Mouse (Mus musculus) adrenal gland, adult 18-20 months (tissue): ENCODE measurements around the gene Rpf2. TPM values are rescaled to one million over a fixed set of nuclear protein-coding genes. Genes with fewer than 3 reads are reported as not detected.

ENCODE experiments used
- DNase-seq, 2 experiments: peaks; one replicate each; pipeline ENCODE4 v3.0.0; 2021 to 2022; ENCODE audit warnings: low spot score in 2 of 2
- total RNA-seq, 2 experiments: library from RNA; stranded (reverse); gene quantifications; 1 replicate in 1 of 2; 2 replicates in 1 of 2; pipeline ENCODE4 v1.2.3; 2021

Rpf2 gene
- total RNA-seq, 2 experiments from 2014 or later, result 20.1 to 26.1 TPM

DNA sequence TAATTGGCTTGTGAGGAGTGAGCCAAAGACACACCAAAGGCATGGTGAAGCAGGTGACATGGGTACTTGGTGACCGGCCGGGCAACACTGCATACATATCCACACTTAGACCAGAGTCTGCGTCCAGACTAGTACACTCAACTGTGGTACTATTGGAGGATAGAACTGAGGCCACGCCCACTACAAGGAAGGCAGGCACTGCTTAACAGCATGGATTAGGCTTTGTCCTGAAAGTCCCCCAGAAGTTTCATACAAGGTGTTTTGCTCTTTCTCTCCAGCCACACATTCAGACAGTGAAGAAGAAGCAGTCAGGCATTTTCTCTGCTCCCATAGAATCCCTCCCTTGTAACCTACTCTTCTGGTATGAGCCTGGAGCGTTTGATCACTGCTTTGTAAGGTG, 9.9 kb upstream of the Rpf2 start:
- peak in 1 of 2 experiments; percentile 46 for DNase-seq

DNA sequence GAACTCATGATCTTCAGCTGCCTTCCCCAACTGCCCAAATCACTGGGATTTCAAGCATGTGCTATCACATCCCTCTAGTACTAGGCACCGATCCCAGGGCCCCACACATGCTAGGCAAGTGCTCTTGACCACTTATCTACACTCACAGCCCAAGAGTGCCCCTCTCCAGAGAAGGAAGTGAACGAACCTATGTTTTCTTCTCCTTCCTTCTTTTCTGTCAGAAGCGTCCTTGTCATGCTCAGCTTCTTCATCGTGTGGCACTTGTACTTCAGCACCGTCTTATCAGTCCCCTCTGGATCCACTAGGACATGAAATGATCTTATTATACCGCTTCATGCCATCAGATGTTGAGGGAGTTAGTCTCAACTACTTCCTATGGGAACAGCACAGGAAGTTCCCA, 4.1 kb upstream of the Rpf2 start:
- no peak for DNase-seq

DNA sequence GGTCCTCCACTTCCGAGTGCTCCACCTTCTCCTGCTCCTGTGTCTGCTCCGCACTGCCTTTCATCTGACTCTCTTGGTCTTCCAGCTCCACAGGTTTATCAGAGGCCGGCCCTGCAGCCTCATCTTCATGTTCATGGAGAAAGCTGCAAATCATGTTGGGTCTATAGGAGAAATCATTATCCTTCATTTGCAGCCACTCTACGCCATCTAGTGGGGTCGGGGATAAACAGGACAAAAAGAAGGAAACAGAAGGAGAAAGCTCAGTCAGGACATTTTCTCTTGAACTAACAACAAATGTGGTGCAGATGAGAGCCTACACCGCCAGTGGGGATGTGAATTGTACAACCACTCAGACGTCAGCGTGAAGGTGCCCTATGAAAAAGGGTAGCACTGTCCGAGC, 2.8 kb upstream of the Rpf2 start:
- DNase-seq, result no peak

DNA sequence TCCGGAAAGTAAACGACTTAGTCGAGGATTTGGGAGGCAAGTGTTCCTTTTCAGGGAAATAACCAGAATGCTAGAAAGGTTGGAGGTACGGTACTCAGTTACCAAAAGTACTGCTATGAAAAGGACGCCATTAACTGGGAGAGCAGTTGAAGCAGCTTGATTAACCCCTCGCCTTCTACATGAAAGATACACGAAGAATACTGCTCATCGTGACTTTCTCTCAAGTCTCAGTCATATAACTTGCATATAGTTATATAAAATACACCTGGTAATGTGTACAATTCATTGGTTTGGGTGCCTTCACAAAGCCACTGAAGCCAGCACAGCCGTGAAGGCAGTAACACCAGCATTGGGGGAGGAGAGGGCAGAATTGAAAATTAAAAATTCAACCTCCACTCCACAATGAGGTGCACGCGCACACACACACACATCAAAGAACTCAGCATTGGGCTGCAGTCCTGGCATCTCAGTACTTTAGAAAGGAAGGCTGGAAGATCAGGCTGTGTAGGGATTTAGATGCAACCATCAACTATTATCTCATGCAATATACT, 405 bp upstream of the Rpf2 start:
- peak in 1 of 2 experiments; percentile 16 for DNase-seq

DNA sequence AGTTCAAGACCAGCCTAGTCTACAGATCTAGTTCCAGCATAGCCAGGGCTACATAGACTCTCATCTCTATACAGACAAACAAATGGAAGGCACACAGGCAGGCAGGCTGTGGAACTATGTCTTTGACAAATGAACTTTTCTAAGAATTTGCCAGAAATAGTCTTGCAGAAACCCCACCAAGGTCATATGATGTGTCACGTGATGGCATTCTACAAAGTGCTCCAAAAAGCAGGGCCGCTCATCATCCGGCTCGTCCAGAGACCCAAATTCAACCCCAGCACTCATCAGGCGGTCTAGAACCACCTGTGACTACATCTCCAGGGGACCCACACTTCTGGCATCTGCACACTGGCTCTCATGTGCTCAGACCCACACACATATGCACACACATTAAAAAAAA, 9.0 kb downstream of the Rpf2 start:
- DNase-seq, result no peak

DNA sequence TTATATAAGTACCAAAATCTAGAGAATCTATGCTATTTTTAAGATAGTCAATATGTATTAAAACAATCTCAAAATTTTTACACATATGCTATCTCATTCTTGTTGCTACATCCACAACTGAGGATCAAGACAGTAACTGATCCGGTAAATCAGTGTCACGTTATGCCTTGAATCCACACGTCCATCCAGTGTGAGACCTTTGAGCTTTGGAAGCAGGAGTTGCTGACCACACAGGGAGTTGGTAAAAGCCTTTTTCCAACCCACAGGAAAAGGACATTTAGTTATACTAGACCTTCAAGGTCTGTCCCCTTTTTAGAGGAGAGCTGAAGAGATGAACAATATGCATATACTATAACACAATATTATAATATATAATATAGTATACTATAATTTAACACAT, 13.6 kb downstream of the Rpf2 start:
- DNase-seq, result no peak

DNA sequence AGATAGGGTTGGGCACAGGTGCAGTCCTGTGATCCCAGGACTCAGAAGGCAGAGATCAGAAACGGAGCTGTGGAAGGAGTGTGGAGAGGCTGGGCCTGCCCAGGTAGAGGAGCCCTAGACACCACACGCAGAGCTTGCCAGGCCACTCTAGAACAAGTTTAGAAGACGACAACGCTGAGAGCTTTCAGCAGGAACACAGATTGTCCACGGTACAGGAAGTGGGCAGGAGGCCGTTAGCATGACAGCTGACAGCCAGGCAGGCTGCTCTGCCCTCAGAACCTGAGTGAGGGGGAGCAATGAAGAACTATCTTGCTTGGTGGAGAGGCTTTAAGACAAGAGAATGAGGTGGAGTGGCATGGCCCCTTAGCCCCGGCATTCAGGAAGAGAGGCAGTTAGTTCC, 14.4 kb downstream of the Rpf2 start:
- DNase-seq, result no peak

DNA sequence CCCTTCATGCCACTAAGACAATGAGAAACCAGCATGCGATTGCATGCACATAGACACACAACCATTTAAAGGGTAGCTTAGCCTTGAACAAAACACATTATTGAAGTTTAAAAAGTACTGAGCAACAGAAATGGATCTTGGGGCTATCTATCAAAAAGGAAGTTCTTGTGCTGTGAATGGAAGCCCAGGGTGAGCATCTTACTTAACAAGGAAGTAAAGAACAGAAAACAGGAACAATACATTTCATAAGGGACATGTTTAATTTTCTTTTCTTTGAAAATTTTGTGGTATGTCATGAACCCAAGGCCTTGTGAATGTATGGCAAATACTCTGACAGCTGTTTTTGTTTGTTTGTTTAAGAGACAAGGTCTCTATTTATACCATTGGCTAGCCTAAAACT, 17.1 kb downstream of the Rpf2 start:
- DNase-seq, result no peak

DNA sequence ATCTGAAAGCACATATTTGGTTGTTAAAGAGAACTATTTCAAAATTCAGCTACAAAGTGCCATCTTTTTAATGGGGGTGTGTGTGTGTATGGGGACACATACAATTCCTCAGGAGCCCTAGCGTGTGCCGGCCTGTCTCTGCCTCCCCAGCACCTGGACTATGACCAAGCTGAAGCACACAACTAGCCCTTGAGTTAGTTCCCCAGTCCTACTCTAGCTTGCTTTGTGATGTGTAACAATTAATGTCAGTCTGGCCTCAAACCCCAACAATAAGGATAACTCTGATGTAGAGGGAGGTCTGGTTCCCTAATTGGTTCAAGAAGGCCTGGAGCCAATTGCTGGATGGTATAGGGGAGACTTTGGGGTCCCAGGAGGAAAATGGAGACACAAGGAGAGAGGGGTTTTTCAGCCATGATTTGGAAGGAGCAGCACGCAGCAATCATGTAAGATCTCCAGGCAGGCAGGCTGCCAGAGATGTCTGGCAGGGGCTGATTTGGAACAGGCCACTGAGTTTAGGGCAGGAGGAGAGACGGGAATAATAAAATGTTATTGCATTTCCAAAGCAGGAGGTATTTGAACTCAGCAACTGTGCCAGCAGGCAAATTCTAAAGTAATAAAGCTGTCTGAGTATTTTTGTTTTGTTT, 19.1 kb downstream of the Rpf2 start:
- DNase-seq, result no peak

DNA sequence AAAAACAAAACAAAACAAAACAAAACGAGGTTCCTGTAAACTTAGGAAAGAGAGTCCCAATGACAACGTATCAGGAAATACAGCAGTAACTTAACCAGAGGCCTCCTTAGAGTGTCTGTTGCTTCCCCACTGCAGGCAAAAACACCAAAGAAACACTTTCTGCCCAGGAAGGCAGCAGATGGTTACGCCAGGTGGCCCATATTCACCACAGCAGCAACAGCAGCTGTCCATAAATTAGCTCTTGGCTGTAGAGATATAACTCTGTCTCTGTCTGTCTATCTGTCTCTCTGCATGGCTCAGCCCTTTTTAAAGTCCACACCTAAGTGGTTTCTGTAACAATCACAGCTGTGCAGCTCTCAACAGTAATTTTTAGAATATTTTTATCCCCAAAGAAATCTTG, 28.0 kb downstream of the Rpf2 start:
- DNase-seq, result no peak

DNA sequence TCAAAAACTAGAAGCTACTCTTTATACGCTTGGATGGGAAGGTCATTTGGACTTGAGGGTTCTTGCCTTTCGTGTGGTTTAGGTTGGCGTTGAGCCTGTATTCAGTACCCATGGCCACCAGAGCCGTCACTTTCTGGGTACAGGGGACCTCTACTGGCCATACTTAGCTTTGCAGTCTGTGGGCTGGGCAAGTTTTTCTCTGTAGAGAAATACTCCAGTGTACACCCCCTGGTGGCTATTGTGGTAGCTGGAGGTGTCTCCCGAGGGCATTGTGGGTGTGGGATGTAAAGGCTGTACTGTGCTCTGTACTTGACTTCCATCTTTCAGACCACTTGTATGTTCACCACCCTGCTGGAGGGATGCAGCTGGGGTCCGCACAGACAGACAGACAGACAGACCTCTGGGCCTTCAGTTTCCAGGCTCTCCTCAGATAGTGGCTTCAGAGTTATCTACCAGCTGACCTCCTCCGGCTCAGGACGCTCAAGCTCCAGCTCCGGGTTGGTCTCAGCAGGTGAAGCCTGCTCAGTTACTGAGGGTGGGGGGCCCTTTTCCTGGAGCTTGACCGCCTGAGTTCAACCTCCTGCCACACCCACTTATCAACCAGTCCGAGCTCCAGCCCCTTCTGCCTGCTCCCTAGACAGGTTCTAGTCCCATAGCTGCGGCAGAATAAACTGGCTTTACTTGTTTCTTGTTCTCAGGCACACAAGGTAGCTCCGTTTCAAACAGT, 34.2 kb downstream of the Rpf2 start:
- DNase-seq, result peak; percentile 82 to 86

DNA sequence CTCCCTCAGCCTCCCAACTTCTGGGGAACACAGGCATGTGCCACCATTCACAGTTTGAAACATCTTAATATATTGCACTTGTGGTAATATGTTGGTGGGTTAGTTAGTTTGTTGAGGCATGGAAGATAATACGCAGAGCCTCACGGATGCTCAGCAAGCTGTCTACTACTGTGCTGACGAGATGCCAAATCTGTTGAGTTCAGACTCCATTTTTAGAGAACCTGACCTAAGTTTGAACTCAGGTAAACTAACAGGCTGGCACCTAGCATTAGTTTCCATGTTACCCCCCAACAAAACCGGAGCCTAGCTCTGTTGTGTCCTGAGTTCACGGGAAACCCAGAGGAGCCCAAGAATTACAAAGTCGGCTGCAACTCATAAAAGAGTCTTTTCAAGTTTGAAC, 51.8 kb downstream of the Rpf2 start:
- no peak for DNase-seq

DNA sequence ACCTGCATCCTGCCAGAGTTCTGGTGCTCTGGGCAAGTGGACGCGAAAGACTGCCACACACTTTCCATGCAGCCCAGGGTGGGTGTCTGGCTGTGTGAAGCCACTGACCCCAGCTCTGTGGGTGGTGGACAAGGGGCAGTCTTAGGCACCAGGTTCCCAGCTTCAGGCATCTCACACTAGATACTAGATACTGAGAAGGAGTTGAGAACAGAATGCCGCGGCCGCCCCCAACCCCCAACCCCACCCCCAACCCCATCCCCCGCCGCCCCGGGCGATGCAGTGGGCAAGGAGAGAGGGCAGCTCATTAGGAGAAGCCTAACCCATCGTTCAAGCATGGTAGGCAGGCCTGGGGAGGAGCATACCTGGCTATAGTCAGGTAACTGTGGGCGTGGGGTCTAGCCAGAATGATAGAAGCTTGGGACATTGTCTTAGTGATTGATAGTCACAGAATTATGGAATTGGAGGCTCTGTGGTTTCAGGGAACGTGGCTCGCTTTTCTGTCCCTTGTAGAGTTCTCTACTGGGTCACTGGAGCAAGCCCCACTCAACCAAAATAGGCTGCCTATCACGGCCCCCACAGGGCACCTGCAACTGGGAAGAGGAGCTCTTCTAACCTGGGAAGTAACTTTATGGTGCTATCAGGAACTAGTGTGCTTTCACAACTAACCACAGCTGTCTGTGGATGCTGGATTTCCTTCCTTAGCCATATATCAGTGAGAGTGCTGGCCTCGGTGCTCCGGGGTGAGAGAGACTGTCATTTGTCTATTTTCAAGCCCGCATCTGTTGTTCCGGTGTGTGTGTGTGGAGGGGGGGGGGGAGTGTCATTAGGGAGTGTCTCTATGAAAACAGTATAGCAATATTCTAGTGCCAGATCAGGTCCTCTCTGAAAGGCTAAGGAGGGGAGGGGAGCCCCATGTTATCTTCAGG, 54.6 kb downstream of the Rpf2 start:
- DNase-seq, result no peak

DNA sequence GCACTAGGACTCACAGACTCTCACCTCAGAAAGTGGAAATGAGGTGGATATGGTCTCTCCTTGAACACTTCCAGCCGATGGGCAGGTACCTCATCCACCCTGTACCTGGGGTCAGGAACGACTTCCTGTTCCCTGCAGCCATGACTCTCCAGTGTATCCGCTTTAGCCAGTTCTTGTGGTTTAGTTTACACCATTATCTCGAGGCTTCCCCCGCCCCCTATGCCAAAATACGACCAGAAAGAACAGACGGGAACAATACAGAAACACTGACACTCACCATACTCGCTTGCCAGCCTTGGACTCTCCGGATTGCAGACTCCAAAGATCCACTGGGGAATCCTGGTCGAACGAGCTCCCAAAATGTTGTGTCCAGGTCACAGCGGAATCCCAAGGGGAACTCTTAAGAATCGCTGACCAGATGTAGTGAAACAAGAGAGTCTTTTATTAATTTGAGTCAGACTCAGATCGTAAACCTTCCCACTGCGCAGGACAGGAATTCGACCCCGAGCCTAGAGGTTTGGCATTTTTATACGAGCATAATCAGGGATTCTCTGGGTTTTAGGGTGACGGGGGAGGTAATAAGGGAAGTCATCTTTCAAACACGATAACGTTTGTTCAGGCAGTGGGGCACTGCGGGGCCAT, 55.4 kb downstream of the Rpf2 start:
- no peak for DNase-seq

DNA sequence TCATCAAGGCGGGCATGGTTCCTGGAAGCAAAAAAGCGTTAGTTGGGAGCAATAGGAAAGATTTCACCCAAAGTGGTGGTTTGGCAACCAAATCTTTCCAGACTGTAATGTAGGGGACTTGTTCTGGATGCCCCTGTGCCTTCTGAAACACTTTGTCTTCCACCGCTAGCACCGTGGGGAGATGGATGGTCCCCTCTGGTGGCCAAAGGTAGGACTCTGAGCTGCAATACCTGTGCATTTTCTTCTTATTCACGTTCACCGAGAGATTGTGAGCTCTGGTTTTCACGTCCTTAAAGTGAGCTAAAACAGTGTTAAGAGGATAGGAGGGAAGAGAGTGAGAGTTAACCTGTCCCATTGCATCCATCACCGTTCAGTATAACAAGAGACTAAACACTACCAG, 56.0 kb downstream of the Rpf2 start:
- DNase-seq, result no peak

DNA sequence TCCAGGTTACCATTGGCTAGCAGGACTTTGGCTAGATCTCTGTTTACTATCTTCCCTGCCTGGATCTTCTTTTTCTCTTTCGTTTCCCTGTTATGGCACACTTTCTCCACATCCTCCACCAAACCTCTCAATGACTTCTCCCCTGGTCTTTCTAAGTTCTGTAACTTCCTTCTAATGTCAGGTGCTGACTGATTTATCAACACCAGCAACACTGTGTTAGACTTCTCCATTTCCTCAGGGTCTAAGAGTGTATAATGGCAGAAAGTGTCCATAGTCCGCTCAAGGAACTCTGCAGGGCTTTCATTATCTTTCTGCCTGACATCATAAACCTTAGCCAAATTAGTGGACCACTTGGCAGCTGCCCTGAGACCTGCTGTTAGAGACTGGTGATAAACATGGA, 57.1 kb downstream of the Rpf2 start:
- no peak for DNase-seq

DNA sequence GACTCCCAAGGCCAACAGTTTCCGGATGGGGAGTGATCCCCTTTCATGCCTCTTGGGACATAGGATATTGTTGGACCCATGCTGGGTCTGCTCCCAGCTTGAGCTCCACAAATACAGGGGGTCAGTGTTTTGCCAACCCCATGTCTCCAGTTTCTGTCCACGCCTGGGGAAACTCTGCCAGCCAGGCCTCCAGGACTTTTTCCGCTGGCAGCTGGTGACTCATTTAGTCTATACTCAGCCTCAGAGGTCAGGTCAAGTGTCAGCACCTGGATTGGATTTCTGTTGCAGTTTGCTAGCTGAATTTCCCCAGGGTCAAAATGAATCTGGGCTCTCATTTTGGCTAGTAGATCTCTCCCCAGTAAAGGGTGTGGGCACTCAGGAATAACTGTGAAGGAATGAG, 58.0 kb downstream of the Rpf2 start:
- DNase-seq, result no peak

DNA sequence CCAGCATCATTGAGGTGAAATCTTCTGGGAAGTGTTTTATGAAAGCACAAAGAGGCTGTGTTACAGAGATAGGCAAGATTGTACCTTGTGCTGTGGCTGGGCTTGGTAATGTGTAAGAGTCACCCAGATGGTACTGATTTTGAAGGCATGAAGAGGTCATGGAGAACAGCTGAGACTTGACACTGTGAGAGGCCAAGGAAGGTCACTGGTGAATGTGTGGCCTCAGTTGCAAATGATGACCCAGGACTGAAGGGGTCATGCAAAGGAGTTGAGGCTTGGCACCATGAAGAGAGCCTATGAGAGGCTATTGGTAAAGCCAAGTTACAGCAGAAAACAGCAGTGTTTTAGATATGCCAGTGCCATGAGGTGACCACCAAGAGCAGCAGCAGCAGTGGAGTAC, 60.9 kb downstream of the Rpf2 start:
- DNase-seq, result no peak

DNA sequence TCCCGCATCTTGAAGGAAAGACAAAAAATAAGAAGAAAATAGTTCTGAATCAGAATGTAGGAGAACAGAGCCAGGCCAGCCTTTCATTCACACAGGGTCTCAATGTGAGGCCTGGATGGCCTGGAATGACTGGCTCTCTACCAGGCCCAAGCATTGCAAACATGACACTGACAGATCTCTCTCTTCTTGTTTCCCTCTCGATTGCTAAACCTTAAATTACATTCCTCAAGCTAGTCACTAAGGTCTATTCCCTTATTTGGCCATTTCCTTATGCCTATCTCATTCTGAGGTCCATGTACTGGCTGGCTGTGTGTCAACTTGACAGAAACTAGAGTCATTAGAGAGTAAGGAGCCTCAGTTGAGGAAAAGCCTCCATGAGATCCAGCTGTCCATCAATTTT, 66.8 kb downstream of the Rpf2 start:
- no peak for DNase-seq

DNA sequence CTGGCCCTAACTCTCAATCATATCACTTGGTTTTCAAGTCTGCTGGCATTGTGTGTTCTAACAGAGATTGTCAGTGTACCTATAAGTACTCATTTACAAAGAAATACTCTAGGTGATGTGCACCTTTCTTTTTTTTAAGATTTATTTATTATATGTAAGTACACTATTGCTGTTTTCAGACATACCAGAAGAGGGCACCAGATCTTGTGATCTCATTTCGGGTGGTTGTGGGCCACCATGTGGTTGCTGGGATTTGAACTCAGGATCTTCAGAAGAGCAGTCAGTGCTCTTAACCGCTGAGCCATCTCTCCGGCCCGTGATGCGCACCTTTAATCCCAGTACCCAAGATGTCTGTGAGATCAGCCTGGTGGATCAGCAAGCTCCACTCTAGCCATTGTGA, 67.7 kb downstream of the Rpf2 start:
- no peak for DNase-seq

DNA sequence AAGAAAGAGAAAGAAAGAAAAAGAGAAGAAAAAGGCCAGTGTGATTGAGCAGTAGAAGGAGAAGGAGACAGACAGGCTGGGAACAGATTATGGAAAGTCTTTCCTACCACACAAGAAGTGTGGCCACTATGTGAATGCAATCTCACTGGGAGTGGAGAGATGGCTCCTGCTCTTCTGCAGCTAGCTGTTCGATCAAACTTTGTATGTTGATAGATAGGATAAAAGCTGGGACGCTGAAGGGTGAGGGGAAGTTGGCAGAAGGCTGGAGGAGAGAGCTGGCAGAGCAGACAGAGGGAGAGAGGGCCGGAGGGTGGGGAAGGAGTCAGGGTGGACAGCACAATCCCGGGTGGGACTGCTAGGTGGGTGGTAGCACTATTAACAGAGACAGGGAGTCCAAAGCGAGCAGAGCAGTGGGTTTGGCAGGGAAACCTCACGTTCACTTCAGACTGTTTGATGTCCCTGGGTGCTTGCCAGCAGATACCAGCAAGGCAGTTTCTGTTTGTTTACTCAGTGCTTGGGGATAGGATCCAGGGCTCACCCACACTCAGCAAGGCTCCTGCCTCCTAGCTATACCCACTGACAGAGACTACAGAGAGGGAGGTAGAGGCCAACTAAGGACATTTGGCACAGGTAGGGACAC, 69.4 kb downstream of the Rpf2 start:
- DNase-seq, result peak; percentile 27 to 44
